Mouse (Mus musculus) heart, embryonic 16.5 days (tissue): Measurements from ENCODE around the gene Vmn1r89. TPM values are rescaled to one million over a fixed set of nuclear protein-coding genes. Genes with fewer than 3 reads are reported as not detected.

Experiments
- ATAC-seq: fragments of 200-750 bp; cut with Nextera tagmentation; replicated peaks from 2 replicates; pipeline ENCODE4 v1.8.0; 2017; ENCODE audit warnings: moderate number of reproducible peaks; ENCODE audit not compliant: insufficient read depth, low FRiP score; ENCODE audit errors: extremely low read depth
- H3K27ac ChIP-seq: fragments of 300-500 bp; sonication (generic); 2 replicates; pipeline ENCODE4 v1.5.1; 2014; ENCODE audit warnings: mild to moderate bottlenecking, low read length, control low read depth, moderate library complexity
- H3K27me3 ChIP-seq: fragments of 300-500 bp; sonication (generic); 2 replicates; pipeline ENCODE4 v1.6.1; 2014; ENCODE audit warnings: low read length, mixed read lengths; ENCODE audit not compliant: control insufficient read depth, insufficient read depth
- H3K36me3 ChIP-seq: fragments of 300-500 bp; sonication (generic); 2 replicates; pipeline ENCODE4 v1.6.1; 2014; ENCODE audit not compliant: control insufficient read depth, insufficient read depth
- H3K4me1 ChIP-seq: fragments of 300-500 bp; sonication (generic); 2 replicates; pipeline ENCODE4 v1.6.1; 2014; ENCODE audit warnings: low read length, mixed read lengths; ENCODE audit not compliant: control insufficient read depth, insufficient read depth
- H3K4me2 ChIP-seq: fragments of 300-500 bp; sonication (generic); 2 replicates; pipeline ENCODE4 v1.6.1; 2014; ENCODE audit warnings: low read depth, mild to moderate bottlenecking, control low read depth, low read length
- H3K4me3 ChIP-seq: fragments of 300-500 bp; sonication (generic); 2 replicates; pipeline ENCODE4 v1.5.1; 2014; ENCODE audit warnings: mild to moderate bottlenecking, control low read depth, low read length
- H3K9ac ChIP-seq: fragments of 300-500 bp; sonication (generic); 2 replicates; pipeline ENCODE4 v1.6.1; 2014; ENCODE audit warnings: low read length, control low read depth
- H3K9me3 ChIP-seq: fragments of 300-500 bp; sonication (generic); replicated peaks from 2 replicates; pipeline ENCODE4 v1.6.1; 2016; ENCODE audit warnings: low read length; ENCODE audit not compliant: control insufficient read depth
- WGBS: fragments of 180-500 bp; shearing (Covaris S2); extraction: QIAGEN DNeasy Blood & Tissue Kit; methylation state at CpG from one replicate; pipeline ENCODE4 v1.1.7; 2014; 5-methylcytosine and 5-hydroxymethylcytosine counted together
- polyA plus RNA-seq: library from polyadenylated mRNA; unstranded; fragments of >200 nt; fragmentation: Nextera tagmentation; extraction: Ambion mirVana; gene quantifications from 2 replicates; pipeline ENCODE4 v1.2.1, GENCODE M21; 2015

Vmn1r89 gene
- not detected in 2 replicates for polyA plus RNA-seq

- no peaks in the 10 kb centered on the region for H3K27me3 ChIP-seq
- no peak within 1 kb of the TSS for H3K9ac ChIP-seq
- H3K36me3 ChIP-seq: no peaks in the 10 kb centered on the region
- H3K4me1 ChIP-seq: no peaks in the 10 kb centered on the region
- no peak within 1 kb of the TSS for H3K27ac ChIP-seq
- no peak within 1 kb of the TSS for H3K4me3 ChIP-seq
- H3K9me3 ChIP-seq: no peaks in the 10 kb centered on the region
- no peak within 1 kb of the TSS for H3K4me2 ChIP-seq
- ATAC-seq: no peak
Observed at GRCm38 (mm10) chr7:13212720-13213119, at the start of gene Vmn1r89. Gene Vmn1r89 (plus strand): TSS chr7:13213020.

GRCm38 (mm10) chr7:13260746-13261700 lies 48.2 kb downstream of the Vmn1r89 start:
- H3K27me3 ChIP-seq: 0 out of 2 replicates have a peak, but pooled peaks cover 4% of the 10 kb centered on the region
- H3K36me3 ChIP-seq: no peaks in the 10 kb centered on the region
- H3K9ac ChIP-seq: no peak overlapping the region
- H3K9me3 ChIP-seq: no peaks in the 10 kb centered on the region
- no peak overlapping the region for H3K27ac ChIP-seq
- WGBS: 39% methylated on average over 50 of the region's 50 CpGs
- no peak overlapping the region for H3K4me3 ChIP-seq
- no peak overlapping the region for H3K4me2 ChIP-seq
- no peaks in the 10 kb centered on the region for H3K4me1 ChIP-seq
- no peak for ATAC-seq

GRCm38 (mm10) chr7:13263851-13264250 lies 51.0 kb downstream of the Vmn1r89 start:
- no peak overlapping the region for H3K4me2 ChIP-seq
- no peak overlapping the region for H3K9ac ChIP-seq
- H3K27me3 ChIP-seq: 0 out of 2 replicates have a peak, but pooled peaks cover 4% of the 10 kb centered on the region
- no peaks in the 10 kb centered on the region for H3K9me3 ChIP-seq
- no peak overlapping the region for H3K4me3 ChIP-seq
- 86% methylated on average over 5 of the region's 5 CpGs for WGBS
- H3K4me1 ChIP-seq: no peaks in the 10 kb centered on the region
- ATAC-seq: no peak
- no peak overlapping the region for H3K27ac ChIP-seq
- H3K36me3 ChIP-seq: no peaks in the 10 kb centered on the region

GRCm38 (mm10) chr7:13264396-13264795 lies 51.6 kb downstream of the Vmn1r89 start:
- H3K36me3 ChIP-seq: no peaks in the 10 kb centered on the region
- H3K9ac ChIP-seq: no peak overlapping the region
- H3K4me3 ChIP-seq: no peak overlapping the region
- H3K4me1 ChIP-seq: no peaks in the 10 kb centered on the region
- no peak for ATAC-seq
- H3K27ac ChIP-seq: no peak overlapping the region
- no peak overlapping the region for H3K4me2 ChIP-seq
- 0 out of 2 replicates have a peak, but pooled peaks cover 4% of the 10 kb centered on the region for H3K27me3 ChIP-seq
- 76% methylated on average over 2 of the region's 2 CpGs for WGBS
- no peaks in the 10 kb centered on the region for H3K9me3 ChIP-seq

- WGBS: 82% methylated on average over 4 of the region's 4 CpGs
- Histone ChIP-seq H3K9me3 (no peaks in the 10 kb centered on the region), H3K27ac (no peak overlapping the region), H3K27me3 (no peaks in the 10 kb centered on the region), H3K4me3 (no peak overlapping the region), H3K4me2 (no peak overlapping the region), H3K9ac (no peak overlapping the region), H3K4me1 (no peaks in the 10 kb centered on the region), H3K36me3 (no peaks in the 10 kb centered on the region; the same call in 1 of the 2 replicates)
- no peak for ATAC-seq
Observed at GRCm38 (mm10) chr7:13268749-13269260, 56.0 kb downstream of the Vmn1r89 start.

- Histone ChIP-seq H3K27ac (no peak overlapping the region), H3K4me3 (no peak overlapping the region), H3K36me3 (no peaks in the 10 kb centered on the region; the same call in 1 of the 2 replicates), H3K9ac (no peak overlapping the region), H3K4me2 (no peak overlapping the region), H3K27me3 (no peaks in the 10 kb centered on the region), H3K9me3 (no peaks in the 10 kb centered on the region), H3K4me1 (no peaks in the 10 kb centered on the region)
- ATAC-seq: no peak
- WGBS: 69% methylated on average over 11 of the region's 11 CpGs
Observed at GRCm38 (mm10) chr7:13269394-13269793, 56.6 kb downstream of the Vmn1r89 start.

Other genes starting within 250 kb of the Vmn1r89 start
- gene Zfp324, start 247.2 kb upstream of the Vmn1r89 start, polyA plus RNA-seq: 6.5 and 6.7 TPM in 2 replicates
- gene Zfp446, start 235.2 kb upstream of the Vmn1r89 start, polyA plus RNA-seq: 6.5 and 7.0 TPM in 2 replicates
- not detected in 2 replicates for gene Slc27a5, start 214.8 kb upstream of the Vmn1r89 start, polyA plus RNA-seq
- gene Trim28, start 213.9 kb upstream of the Vmn1r89 start, polyA plus RNA-seq: 123 and 143 TPM in 2 replicates
- gene Zbtb45, start 203.0 kb upstream of the Vmn1r89 start, polyA plus RNA-seq: 17.4 and 20.4 TPM in 2 replicates
- gene Chmp2a, start 178.2 kb upstream of the Vmn1r89 start, polyA plus RNA-seq: 146 TPM in 2 replicates
- 49.0 and 94.2 TPM in 2 replicates for gene Ube2m, start 174.7 kb upstream of the Vmn1r89 start, polyA plus RNA-seq
- gene Mzf1, start 158.3 kb upstream of the Vmn1r89 start, polyA plus RNA-seq: 1.7 and 2.1 TPM in 2 replicates
- gene Vmn1r85, start 117.8 kb upstream of the Vmn1r89 start, polyA plus RNA-seq: not detected in 2 replicates
- not detected in 2 replicates for gene Vmn1r86, start 93.1 kb upstream of the Vmn1r89 start, polyA plus RNA-seq
- gene Vmn1r87, start 72.9 kb upstream of the Vmn1r89 start, polyA plus RNA-seq: not detected in 2 replicates
- gene Vmn1r88, start 53.5 kb upstream of the Vmn1r89 start, polyA plus RNA-seq: 0.01 TPM in 1 of 2 replicates, not detected in the other
- 52.0 and 58.2 TPM in 2 replicates for gene Lig1, start 64.3 kb downstream of the Vmn1r89 start, polyA plus RNA-seq
- gene Zswim9, start 65.7 kb downstream of the Vmn1r89 start, polyA plus RNA-seq: 6.8 and 7.8 TPM in 2 replicates
- 0.39 and 0.67 TPM in 2 replicates for gene Pla2g4c, start 111.6 kb downstream of the Vmn1r89 start, polyA plus RNA-seq
- not detected in 2 replicates for gene Cabp5, start 185.1 kb downstream of the Vmn1r89 start, polyA plus RNA-seq
- gene Bsph1, start 237.8 kb downstream of the Vmn1r89 start, polyA plus RNA-seq: not detected in 2 replicates